Mouse (Mus musculus): ENCODE data around the gene Psmb2. TPM values are rescaled to one million over a fixed set of nuclear protein-coding genes. Genes with fewer than 3 reads are reported as not detected.
A peak's percentile ranks its signal among the peaks of the same experiment; 100 is the strongest.

The Psmb2 gene
- total RNA-seq, 4 experiments from 2014 or later: 84.9 to 112 (median 104) TPM

DNA sequence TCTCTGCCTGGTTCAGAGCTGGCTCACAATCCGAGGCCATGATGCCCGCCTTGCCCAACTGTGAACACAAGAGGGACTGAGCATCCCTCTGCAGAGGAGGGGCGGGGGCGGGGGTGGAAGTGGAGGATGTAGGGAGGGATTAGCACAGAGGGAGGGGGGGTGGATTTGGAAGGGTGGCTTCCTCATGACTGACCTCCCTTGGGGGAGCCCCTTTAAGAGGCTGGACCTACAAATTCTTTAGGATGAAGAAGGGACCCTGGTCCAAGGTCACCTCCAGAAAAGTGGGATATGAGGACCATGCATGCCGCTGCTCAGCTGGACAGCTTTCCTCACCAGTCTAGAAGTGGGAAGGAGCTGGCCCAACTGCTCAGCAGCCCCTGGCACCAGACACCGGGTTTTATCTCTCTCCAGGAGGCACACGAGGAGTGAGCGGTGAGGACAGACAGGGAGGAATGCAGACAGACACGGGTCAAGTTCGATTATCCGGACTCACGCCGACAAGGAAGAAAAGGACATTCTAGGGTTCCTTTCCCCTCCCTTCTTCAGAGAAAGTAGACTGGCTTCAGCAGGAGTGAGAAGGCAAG is 74.7 kb downstream of the Psmb2 start:
- peak in 1 of 2 experiments; percentile 39 for DNase-seq (ENCODE audit: low spot score in 2 of 2)

DNA sequence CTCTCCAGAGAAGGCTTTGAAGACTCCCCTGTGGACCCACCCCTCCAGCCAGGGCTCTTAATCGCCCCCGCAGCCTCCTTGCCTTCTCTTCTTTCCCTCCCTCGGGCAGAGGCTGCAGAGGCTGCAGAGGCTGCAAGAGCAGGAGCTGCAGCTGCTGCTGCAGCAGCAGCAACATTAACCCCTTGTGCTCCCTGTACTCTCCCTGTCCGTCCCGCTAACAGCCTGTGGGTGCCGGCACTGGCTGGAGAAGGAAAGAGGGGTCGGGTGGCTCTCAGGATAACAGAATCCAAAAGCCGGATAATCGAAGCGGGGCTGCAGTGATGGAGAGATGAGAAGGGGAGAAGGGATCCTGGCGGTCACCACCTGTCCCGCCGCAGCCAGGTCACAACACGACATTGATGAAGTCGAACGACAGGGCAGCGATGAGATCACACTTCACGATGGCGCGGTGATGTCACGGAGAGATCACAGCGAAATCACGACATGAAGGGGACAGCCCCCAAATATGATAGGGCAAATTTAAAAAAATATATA is 75.2 kb downstream of the Psmb2 start:
- peak in 1 of 2 experiments; percentile 36 for DNase-seq (ENCODE audit: low spot score in 2 of 2)

DNA sequence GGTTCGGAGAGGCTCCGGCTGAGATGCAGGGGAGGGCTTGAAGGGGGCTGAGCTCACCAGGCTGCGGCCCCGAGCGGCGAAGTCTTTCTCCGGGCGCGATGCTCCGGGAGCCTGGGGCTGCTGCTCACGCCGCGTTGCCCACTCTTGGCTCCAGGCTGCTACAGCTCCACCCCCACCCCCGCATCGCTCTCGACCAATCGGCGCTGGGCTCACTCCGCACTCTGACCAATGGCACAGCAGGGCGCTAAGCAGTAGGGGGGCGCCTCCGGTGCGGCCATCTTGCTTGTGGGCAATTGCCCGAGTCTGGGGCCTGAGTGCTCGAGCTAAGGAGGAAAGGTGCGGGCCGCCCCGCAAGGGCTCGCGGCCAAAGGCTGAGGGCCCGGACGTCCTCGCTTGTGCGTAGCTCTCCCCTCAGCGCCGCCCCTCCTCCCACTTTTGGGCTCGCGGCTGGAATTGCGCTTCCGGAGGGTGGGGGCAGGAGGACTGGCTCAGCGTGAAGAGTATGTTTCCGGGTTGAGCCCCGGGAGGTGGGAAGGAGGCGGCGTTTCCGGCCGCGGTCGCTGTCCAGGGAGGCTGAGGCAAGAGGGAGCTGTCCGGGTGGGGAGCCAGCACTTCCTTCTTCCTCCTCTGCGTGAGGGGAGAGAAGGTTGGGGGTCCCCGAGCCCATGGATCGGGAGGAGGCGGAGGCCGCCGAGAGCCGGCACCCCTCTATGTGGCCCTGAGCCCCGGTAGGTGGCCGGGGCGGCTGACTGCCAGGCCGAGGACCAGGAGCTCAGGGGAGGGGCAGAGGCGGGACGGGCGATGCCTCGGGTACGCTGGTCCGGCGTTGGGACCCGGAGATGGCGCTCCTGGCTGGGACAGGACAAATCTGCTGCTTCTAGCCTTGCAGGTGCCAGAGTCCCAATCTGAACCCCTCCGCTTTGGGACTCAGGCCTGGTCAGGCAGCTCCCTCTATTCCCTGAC is 76.1 kb downstream of the Psmb2 start, which contains the start of the genes Ncdn and AU040320:
Ncdn (minus strand) TSS at position 171 of the 963 bp plus-strand sequence.
AU040320 (plus strand) TSS at position 277 of the 963 bp plus-strand sequence.
- peak; percentile 96 to 98 for DNase-seq (ENCODE audit: low spot score in 2 of 2)

- no peak for DNase-seq (ENCODE audit: low spot score in 2 of 2)
These were observed 76.8 kb downstream of the Psmb2 start for GRCm38 (mm10) chr4:126754231-126754611.

GRCm38 (mm10) chr4:126754736-126755374 is 77.4 kb downstream of the Psmb2 start:
- no peak for DNase-seq (ENCODE audit: low spot score in 2 of 2)

- no peak for DNase-seq (ENCODE audit: low spot score in 2 of 2)
These were observed 79.3 kb downstream of the Psmb2 start for GRCm38 (mm10) chr4:126756766-126757165.

GRCm38 (mm10) chr4:126758299-126758698 is 80.9 kb downstream of the Psmb2 start:
- no peak for DNase-seq (ENCODE audit: low spot score in 2 of 2)

Other genes with a start within 250 kb of the Psmb2 start
- gene Ago3, start 248.1 kb upstream of the Psmb2 start, total RNA-seq (2022): 10 to 100 TPM; 28.9 to 38.8 (median 32.1) TPM
- gene Ago1, start 209.0 kb upstream of the Psmb2 start, total RNA-seq (2022): 10 to 100 TPM; 48.5 to 57.9 (median 50.4) TPM
- 1 to 10 TPM; 7.1 to 8.8 (median 7.7) TPM for gene Ago4, start 144.2 kb upstream of the Psmb2 start, total RNA-seq (2022)
- gene Clspn, start 120.7 kb upstream of the Psmb2 start, total RNA-seq (2022): 1 to 10 TPM; 2.3 to 3.3 (median 3.0) TPM
- 10 to 100 TPM; 75.6 to 81.7 (median 76.6) TPM for gene 5730409E04Rik, start 67.8 kb upstream of the Psmb2 start, total RNA-seq (2022)
- not detected for gene Tfap2e, start 58.6 kb downstream of the Psmb2 start, total RNA-seq (2022)
- 100 to 1,000 TPM; 980 to 990 (median 985) TPM for gene Ncdn, start 75.8 kb downstream of the Psmb2 start, total RNA-seq (2022)
- gene AU040320, start 75.9 kb downstream of the Psmb2 start, total RNA-seq (2022): 10 to 100 TPM; 62.6 to 66.9 (median 65.0) TPM

All from left cerebral cortex, adult 8-10 months (tissue).